Mouse (Mus musculus) kidney, adult 11 months (tissue): ENCODE measurements at regions not wholly inside any gene's neighbourhood (a gene's known extent, or its start where the extent isn't known, plus 50 kb on each side); places are given as distances from the start of the nearest gene placed in this dataset.

Experiments used
- DNase-seq: peaks from one replicate; pipeline ENCODE4 v3.0.0; 2022

GRCm38 (mm10) chr14:72219523-72219922 is 272.1 kb downstream of the Gm9195 start:
- DNase-seq = no peak

- no peak for DNase-seq
Observed at GRCm38 (mm10) chr14:72200307-72200706, 291.3 kb downstream of the Gm9195 start.

- DNase-seq = no peak
Observed at GRCm38 (mm10) chr14:72199900-72200299, 291.7 kb downstream of the Gm9195 start.

- DNase-seq = no peak
Observed at GRCm38 (mm10) chr14:72197972-72198371, 293.7 kb downstream of the Gm9195 start.

GRCm38 (mm10) chr14:72187329-72187984 is 304.2 kb downstream of the Gm9195 start:
- DNase-seq = peak; percentile 3

- DNase-seq = no peak
Observed at GRCm38 (mm10) chr14:72175751-72176150, 315.9 kb downstream of the Gm9195 start.

GRCm38 (mm10) chr14:72172549-72173405 is 318.9 kb downstream of the Gm9195 start:
- no peak for DNase-seq

- no peak for DNase-seq
Observed at GRCm38 (mm10) chr14:72171777-72172176, 319.9 kb downstream of the Gm9195 start.

- DNase-seq = no peak
Observed at GRCm38 (mm10) chr14:72158537-72159323, 332.9 kb downstream of the Gm9195 start.

GRCm38 (mm10) chr14:72155197-72155907 is 336.3 kb downstream of the Gm9195 start:
- DNase-seq = no peak

- no peak for DNase-seq
Observed at GRCm38 (mm10) chr14:72151676-72152075, 340.0 kb downstream of the Gm9195 start.

- DNase-seq = no peak
Observed at GRCm38 (mm10) chr14:72149463-72149862, 342.2 kb downstream of the Gm9195 start.

- no peak for DNase-seq
Observed at GRCm38 (mm10) chr14:72148886-72149285, 342.8 kb downstream of the Gm9195 start.

GRCm38 (mm10) chr14:72146381-72146780 is 345.3 kb downstream of the Gm9195 start:
- no peak for DNase-seq

- no peak for DNase-seq
Observed at GRCm38 (mm10) chr14:72142883-72143487, 348.7 kb downstream of the Gm9195 start.

GRCm38 (mm10) chr14:72141136-72141535 is 350.5 kb downstream of the Gm9195 start:
- no peak for DNase-seq

- DNase-seq = no peak
Observed at GRCm38 (mm10) chr14:72130149-72130548, 361.5 kb downstream of the Gm9195 start.

GRCm38 (mm10) chr14:72121786-72122185 is 369.9 kb downstream of the Gm9195 start:
- DNase-seq = no peak

- no peak for DNase-seq
Observed at GRCm38 (mm10) chr14:72121006-72121405, 370.6 kb downstream of the Gm9195 start.

GRCm38 (mm10) chr14:72116842-72117241 is 374.8 kb downstream of the Gm9195 start:
- no peak for DNase-seq

GRCm38 (mm10) chr14:72113377-72113993 is 378.2 kb downstream of the Gm9195 start:
- no peak for DNase-seq

GRCm38 (mm10) chr14:72110689-72111088 is 380.9 kb downstream of the Gm9195 start:
- no peak for DNase-seq
